Mouse (Mus musculus): ENCODE results near the gene Sv2b. TPM values are rescaled to one million over a fixed set of nuclear protein-coding genes. Genes with fewer than 3 reads are reported as not detected.

Gene Sv2b
- total RNA-seq (2014; rRNA removed) = 54.1 and 64.0 TPM in 2 replicates
- 19.0 and 21.2 TPM in 2 replicates for polyA plus RNA-seq (2015; fragmentation: Nextera tagmentation; extraction: Ambion mirVana)

DNA sequence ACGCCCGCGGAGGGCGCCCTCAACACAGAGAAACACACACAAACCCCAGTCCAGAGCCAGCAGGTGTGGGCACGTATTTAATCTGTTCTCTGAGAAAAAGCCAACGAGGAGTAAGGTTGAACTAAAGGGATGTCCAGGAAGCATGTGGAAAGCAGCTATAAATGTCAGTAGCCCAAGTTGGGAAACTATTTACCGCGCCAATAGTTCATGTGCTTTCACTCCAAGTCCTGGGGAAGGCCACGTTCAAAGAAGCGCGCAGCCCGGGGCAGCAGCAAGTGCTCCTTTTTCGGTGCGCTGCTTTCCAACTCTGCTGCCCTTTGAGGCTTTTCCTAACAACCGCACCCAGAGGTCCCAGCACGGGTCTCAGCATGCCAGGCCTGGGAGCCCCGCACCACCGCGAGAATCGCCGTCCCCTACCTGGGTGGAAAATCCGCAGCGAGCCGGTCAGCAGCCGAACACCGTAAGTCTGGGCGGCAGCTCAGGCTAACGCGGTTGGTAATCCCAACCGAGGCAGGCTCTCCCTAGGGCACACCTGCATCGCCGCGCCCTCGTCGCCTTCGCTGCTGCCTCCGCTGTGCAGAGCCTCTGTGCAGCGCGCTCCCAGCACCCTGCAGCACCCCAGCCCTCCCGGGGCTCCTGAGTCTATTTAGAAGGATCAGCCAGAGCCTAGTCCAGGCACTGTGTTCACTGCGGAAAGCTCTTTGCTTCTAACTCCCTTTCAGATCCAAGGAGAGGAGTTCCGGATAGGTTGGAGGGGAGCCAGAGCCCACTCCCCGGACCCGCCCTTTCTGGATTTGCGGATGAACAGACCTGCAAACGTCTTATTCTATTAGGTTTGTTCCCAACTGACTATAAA, at the start of gene Sv2b:
Sv2b (minus strand) TSS at position 806 of the 856 bp plus-strand sequence.
- ATAC-seq = peak; percentile 59
- 1% methylated on average over 46 of the region's 46 CpGs for WGBS
- Histone ChIP-seq H3K4me1 (ENCODE audit: insufficient read depth) (no peaks in the 10 kb centered on the region), H3K27me3 (ENCODE audit: insufficient read depth, low read length) (peaks cover 2% of the 10 kb centered on the region; the same call in 1 of the 2 replicates), H3K36me3 (ENCODE audit: insufficient read depth) (no peaks in the 10 kb centered on the region), H3K4me3 (ENCODE audit: low read depth, low read length) (peak within 1 kb of the TSS; percentile 50), H3K4me2 (ENCODE audit: low read depth) (peak within 1 kb of the TSS; percentile 96), H3K9me3 (ENCODE audit: low read length) (no peaks in the 10 kb centered on the region), H3K27ac (ENCODE audit: low read depth, low read length) (no peak within 1 kb of the TSS), H3K9ac (peak within 1 kb of the TSS; percentile 50)
- DNase-seq = peak; percentile 58
- TF ChIP-seq CTCF (IDR thresholded peaks at IDR 0.05; ENCODE audit: low read depth) = peak; percentile 11; the same call in 1 of the 2 replicates

DNA sequence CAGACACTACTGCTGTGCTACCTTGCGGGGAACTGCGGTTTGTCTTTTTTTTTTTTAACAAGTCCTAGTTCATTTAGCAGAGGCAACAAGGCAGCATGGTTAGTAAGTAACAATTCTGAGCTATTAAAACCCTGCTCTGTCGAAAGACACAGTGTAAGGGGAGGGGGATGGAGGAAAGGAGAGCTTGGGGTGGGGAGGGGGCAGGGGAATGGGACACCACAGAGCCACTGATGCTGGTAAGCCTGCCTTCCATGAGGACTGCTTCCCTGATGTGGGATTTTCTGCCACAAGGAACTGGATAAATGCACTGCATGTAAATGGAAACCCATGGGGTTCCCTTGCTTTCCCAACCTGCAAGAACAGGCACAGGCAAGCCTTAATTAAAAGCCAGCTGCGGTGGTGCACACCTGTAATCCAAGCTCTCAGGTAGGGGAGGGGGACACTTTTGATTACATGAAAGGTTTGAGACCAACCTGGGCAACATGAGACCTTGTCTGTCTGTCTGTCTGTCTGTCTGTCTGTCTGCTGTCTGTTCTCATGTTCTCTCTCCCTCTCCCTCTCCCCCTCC, 49.3 kb upstream of the Sv2b start:
- DNase-seq = no peak
- Histone ChIP-seq H3K4me2 (ENCODE audit: low read depth) (no peak overlapping the region), H3K36me3 (ENCODE audit: insufficient read depth) (no peaks in the 10 kb centered on the region), H3K27me3 (ENCODE audit: insufficient read depth, low read length) (no peaks in the 10 kb centered on the region), H3K27ac (ENCODE audit: low read depth, low read length) (no peak overlapping the region), H3K4me3 (ENCODE audit: low read depth, low read length) (no peak overlapping the region), H3K4me1 (ENCODE audit: insufficient read depth) (no peaks in the 10 kb centered on the region), H3K9me3 (ENCODE audit: low read length) (no peaks in the 10 kb centered on the region), H3K9ac (no peak overlapping the region)
- ATAC-seq = no peak
- TF ChIP-seq CTCF (IDR thresholded peaks at IDR 0.05; ENCODE audit: low read depth) = no peak
- WGBS = 40% methylated on average over 4 of the region's 4 CpGs

DNA sequence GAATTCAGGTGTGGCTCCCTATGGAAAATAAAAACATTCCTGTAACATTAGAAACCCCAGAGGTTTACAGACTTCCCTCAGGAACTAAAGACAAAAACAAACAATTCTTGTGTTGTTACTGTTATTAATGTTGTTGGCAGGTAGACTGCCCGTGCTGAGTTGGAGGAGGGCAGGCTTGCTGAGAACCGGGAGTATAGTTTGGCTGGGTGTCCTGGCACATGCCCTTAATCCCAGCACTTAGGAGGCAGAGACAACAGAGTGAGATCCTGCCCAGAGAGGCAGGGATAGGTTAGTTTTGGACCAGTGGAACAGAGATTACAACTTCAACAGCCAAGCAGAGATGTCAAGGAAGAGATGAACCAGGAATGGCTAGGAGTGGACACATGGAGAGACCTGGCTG, 46.5 kb upstream of the Sv2b start:
- Histone ChIP-seq H3K9ac (no peak overlapping the region), H3K27me3 (ENCODE audit: insufficient read depth, low read length) (no peaks in the 10 kb centered on the region), H3K4me1 (ENCODE audit: insufficient read depth) (no peaks in the 10 kb centered on the region), H3K4me2 (ENCODE audit: low read depth) (no peak overlapping the region), H3K9me3 (ENCODE audit: low read length) (no peaks in the 10 kb centered on the region), H3K36me3 (ENCODE audit: insufficient read depth) (no peaks in the 10 kb centered on the region), H3K27ac (ENCODE audit: low read depth, low read length) (no peak overlapping the region), H3K4me3 (ENCODE audit: low read depth, low read length) (no peak overlapping the region)
- WGBS = 74% methylated on average over 2 of the region's 2 CpGs
- ATAC-seq = no peak
- DNase-seq = no peak
- TF ChIP-seq CTCF (IDR thresholded peaks at IDR 0.05; ENCODE audit: low read depth) = no peak

DNA sequence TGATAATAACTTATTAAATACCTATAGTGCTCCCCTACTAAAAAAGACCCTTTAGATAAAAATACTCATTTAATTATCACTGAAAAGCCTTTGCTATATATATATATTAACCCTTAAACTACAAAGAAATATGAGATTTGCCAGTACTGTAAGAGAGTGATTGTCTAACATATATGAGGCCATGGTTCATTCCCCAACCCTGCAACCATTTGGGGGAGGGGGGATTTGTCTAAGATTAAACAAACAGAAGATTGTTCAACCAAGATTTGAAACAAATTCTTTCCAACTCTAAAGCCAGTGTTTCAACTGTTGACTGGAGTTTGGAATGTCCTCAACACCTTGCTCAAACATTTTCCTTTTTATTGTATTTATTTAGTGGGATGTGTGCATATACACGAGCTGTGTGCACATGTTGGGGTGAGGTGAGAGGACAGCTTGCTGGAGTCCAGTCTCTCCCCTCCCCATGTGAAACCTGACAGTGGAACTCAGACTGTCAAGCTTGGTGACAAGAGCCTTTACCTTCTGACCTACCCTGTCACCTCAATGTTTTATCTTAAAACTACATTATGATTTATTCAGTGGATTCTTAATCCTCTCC, 43.8 kb upstream of the Sv2b start:
- TF ChIP-seq CTCF (IDR thresholded peaks at IDR 0.05; ENCODE audit: low read depth) = no peak
- Histone ChIP-seq H3K9ac (no peak overlapping the region), H3K4me3 (ENCODE audit: low read depth, low read length) (no peak overlapping the region), H3K27me3 (ENCODE audit: insufficient read depth, low read length) (no peaks in the 10 kb centered on the region), H3K9me3 (ENCODE audit: low read length) (no peaks in the 10 kb centered on the region), H3K4me2 (ENCODE audit: low read depth) (no peak overlapping the region), H3K36me3 (ENCODE audit: insufficient read depth) (no peaks in the 10 kb centered on the region), H3K27ac (ENCODE audit: low read depth, low read length) (no peak overlapping the region), H3K4me1 (ENCODE audit: insufficient read depth) (no peaks in the 10 kb centered on the region)
- DNase-seq (no peak), ATAC-seq (no peak)
- 49% methylated on average over 1 of the region's 1 CpGs for WGBS

DNA sequence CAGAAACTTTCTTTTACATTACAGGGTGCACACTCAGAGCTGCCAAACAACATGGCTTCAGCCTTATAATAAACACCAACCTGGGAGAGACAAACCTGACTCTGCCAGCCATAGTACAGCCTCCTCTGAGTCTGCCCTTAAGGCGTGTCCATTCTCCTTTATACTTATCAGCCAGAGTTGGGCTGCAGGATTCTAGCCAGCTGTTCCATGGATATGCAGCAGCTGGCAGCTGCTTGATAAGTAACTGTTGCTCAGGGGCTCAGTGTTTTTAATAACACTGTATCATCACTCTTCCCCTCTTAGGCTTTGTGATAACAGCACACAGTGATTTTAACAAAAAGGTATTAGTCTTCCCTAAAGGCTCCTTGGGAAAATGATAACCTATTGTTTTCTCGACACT, 41.1 kb upstream of the Sv2b start:
- H3K27me3 ChIP-seq (ENCODE audit: insufficient read depth, low read length) = no peaks in the 10 kb centered on the region
- H3K27ac ChIP-seq (ENCODE audit: low read depth, low read length) = no peak overlapping the region
- no peak overlapping the region for H3K4me3 ChIP-seq (ENCODE audit: low read depth, low read length)
- H3K36me3 ChIP-seq (ENCODE audit: insufficient read depth) = no peaks in the 10 kb centered on the region
- no peaks in the 10 kb centered on the region for H3K9me3 ChIP-seq (ENCODE audit: low read length)
- no peak for ATAC-seq
- 80% methylated on average over 2 of the region's 2 CpGs for WGBS
- DNase-seq = no peak
- no peaks in the 10 kb centered on the region for H3K4me1 ChIP-seq (ENCODE audit: insufficient read depth)
- no peak overlapping the region for H3K4me2 ChIP-seq (ENCODE audit: low read depth)
- H3K9ac ChIP-seq = no peak overlapping the region
- TF ChIP-seq CTCF (IDR thresholded peaks at IDR 0.05; ENCODE audit: low read depth) = no peak

DNA sequence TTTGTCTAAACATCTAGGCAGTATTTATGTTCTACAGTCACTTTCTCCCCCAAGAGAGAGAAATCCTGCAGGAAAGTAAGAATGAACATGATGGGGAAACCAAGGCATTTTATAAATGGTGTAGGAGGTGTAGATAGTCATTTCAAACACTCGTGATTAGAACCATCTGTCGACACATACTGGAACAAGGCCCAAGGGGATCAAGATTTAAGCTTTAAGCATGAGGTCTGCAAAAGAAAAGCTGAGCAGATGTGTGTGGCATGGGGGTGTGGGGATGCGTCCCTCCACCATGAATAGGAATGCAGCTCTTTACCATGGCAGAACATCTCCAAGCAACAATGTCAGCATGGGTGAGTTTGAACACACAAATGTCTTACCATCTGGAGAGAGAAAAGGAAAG, 23.2 kb upstream of the Sv2b start:
- peak; percentile 3 for DNase-seq
- WGBS = 41% methylated on average over 3 of the region's 3 CpGs
- Histone ChIP-seq H3K36me3 (ENCODE audit: insufficient read depth) (no peaks in the 10 kb centered on the region), H3K9ac (no peak overlapping the region), H3K4me2 (ENCODE audit: low read depth) (no peak overlapping the region), H3K4me3 (ENCODE audit: low read depth, low read length) (no peak overlapping the region), H3K9me3 (ENCODE audit: low read length) (no peaks in the 10 kb centered on the region), H3K27ac (ENCODE audit: low read depth, low read length) (no peak overlapping the region), H3K4me1 (ENCODE audit: insufficient read depth) (0 out of 2 replicates have a peak, but pooled peaks cover 8% of the 10 kb centered on the region), H3K27me3 (ENCODE audit: insufficient read depth, low read length) (no peaks in the 10 kb centered on the region)
- TF ChIP-seq CTCF (IDR thresholded peaks at IDR 0.05; ENCODE audit: low read depth) = no peak
- ATAC-seq = no peak

Data from forebrain, postnatal 0 days (tissue).